Mouse (Mus musculus) heart, adult 11 months (tissue): ENCODE measurements around the gene 4933436I01Rik.
A peak's percentile ranks its signal among the peaks of the same experiment; 100 is the strongest.

Source experiments
- DNase-seq: peaks from one replicate; pipeline ENCODE4 v3.0.0; 2022

4933436I01Rik gene

GRCm38 (mm10) chrX:67921350-67921749 is at the start of gene 4933436I01Rik:
4933436I01Rik (minus strand) TSS chrX:67921450.
- DNase-seq: no peak

GRCm38 (mm10) chrX:67924769-67925470 is 3.7 kb upstream of the 4933436I01Rik start:
- peak; percentile 81 for DNase-seq

GRCm38 (mm10) chrX:67883406-67883805 is 37.8 kb downstream of the 4933436I01Rik start:
- DNase-seq: no peak
